Mouse (Mus musculus) lung, embryonic 14.5 days (tissue): ENCODE results near the gene Serpinb6c. TPM values are rescaled to one million over a fixed set of nuclear protein-coding genes. Genes with fewer than 3 reads are reported as not detected.

Experiments used
- ATAC-seq: fragments of 200-750 bp; cut with Nextera tagmentation; 2 replicates; pipeline ENCODE4 v1.8.0; 2017; ENCODE audit warnings: mild to moderate bottlenecking, moderate TSS enrichment, moderate library complexity; ENCODE audit not compliant: insufficient read depth
- DNase-seq: peaks from one replicate; pipeline ENCODE4 v3.0.0-alpha.2; 2015
- H3K27ac ChIP-seq: fragments of 300-500 bp; sonication (generic); 2 replicates; pipeline ENCODE4 v1.5.1; 2014; ENCODE audit warnings: low read depth, mild to moderate bottlenecking, moderate library complexity
- H3K27me3 ChIP-seq: fragments of 300-500 bp; sonication (generic); 2 replicates; pipeline ENCODE4 v1.6.1; 2014; ENCODE audit warnings: low read length, control low read depth; ENCODE audit not compliant: insufficient read depth
- H3K36me3 ChIP-seq: fragments of 300-500 bp; sonication (generic); 2 replicates; pipeline ENCODE4 v1.6.1; 2014; ENCODE audit warnings: control low read depth; ENCODE audit not compliant: insufficient read depth
- H3K4me1 ChIP-seq: fragments of 300-500 bp; sonication (generic); 2 replicates; pipeline ENCODE4 v1.6.1; 2014; ENCODE audit warnings: antibody characterized with exemption, control low read depth; ENCODE audit not compliant: insufficient read depth
- H3K4me2 ChIP-seq: fragments of 300-500 bp; sonication (generic); 2 replicates; pipeline ENCODE4 v1.6.1; 2014; ENCODE audit warnings: mild to moderate bottlenecking
- H3K4me3 ChIP-seq: fragments of 300-500 bp; sonication (generic); 2 replicates; pipeline ENCODE4 v1.5.1; 2014; ENCODE audit warnings: low read depth, low read length
- H3K9ac ChIP-seq: fragments of 300-500 bp; sonication (generic); 2 replicates; pipeline ENCODE4 v1.6.1; 2014
- H3K9me3 ChIP-seq: fragments of 300-500 bp; sonication (generic); 2 replicates; pipeline ENCODE4 v1.6.1; 2016; ENCODE audit warnings: low read depth, low read length, control low read depth
- CTCF ChIP-seq: IDR thresholded peaks from 2 replicates; pipeline ENCODE4 v1.5.1; 2016; ENCODE audit warnings: antibody characterized with exemption, low read depth
- WGBS: fragments of 180-500 bp; shearing (Covaris S2); extraction: QIAGEN DNeasy Blood & Tissue Kit; methylation state at CpG from one replicate; pipeline ENCODE4 v1.1.7; 2014; 5-methylcytosine and 5-hydroxymethylcytosine counted together
- polyA plus RNA-seq: library from polyadenylated mRNA; unstranded; fragments of >200 nt; fragmentation: Nextera tagmentation; extraction: Ambion mirVana; gene quantifications from 2 replicates; pipeline ENCODE4 v1.2.1, GENCODE M21; 2014

Gene Serpinb6c
- polyA plus RNA-seq, 1 experiment from 2014 or later = not detected

DNA sequence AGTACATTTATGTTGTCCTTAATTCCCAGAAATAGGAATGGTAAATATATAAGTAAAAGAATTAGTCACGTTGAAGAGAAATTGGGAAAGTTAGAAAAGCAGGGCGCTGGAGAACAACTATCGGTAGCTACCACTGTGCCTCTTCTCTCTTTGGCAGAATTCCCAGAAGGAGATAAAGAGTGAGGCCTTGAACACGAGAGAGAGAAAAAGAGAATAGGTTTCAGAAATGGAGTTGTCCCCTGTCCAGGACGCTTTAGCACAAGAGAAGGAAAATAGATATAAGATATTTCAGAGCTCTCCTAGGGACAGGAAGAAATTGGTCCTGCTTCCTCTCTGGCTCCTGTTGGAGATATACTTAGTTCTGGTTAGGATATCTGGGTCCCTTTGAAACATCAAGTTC, 31.6 kb upstream of the Serpinb6c start:
- no peak overlapping the region for H3K4me2 ChIP-seq
- H3K36me3 ChIP-seq = no peaks in the 10 kb centered on the region
- WGBS = 45% methylated on average over 5 of the region's 5 CpGs

GRCm38 (mm10) chr13:33935465-33936181, 30.1 kb upstream of the Serpinb6c start:
- Histone ChIP-seq H3K27ac (peak overlapping the region; percentile 65), H3K4me2 (peak overlapping the region; percentile 79), H3K27me3 (no peaks in the 10 kb centered on the region), H3K9me3 (no peaks in the 10 kb centered on the region), H3K4me1 (peaks cover 5% of the 10 kb centered on the region; the same call in 1 of the 2 replicates), H3K9ac (peak overlapping the region; percentile 79), H3K4me3 (peak overlapping the region; percentile 64), H3K36me3 (no peaks in the 10 kb centered on the region)
- 1% methylated on average over 44 of the region's 44 CpGs for WGBS
- no peak for TF ChIP-seq CTCF
- DNase-seq (peak; percentile 81), ATAC-seq (peak; percentile 93)

More for the DNA sequence above, 31.6 kb upstream of the Serpinb6c start:
- DNase-seq = peak; percentile 56
- H3K27ac ChIP-seq = no peak overlapping the region
- no peaks in the 10 kb centered on the region for H3K27me3 ChIP-seq
- peaks cover 5% of the 10 kb centered on the region; the same call in 1 of the 2 replicates for H3K4me1 ChIP-seq
- no peak for TF ChIP-seq CTCF
- no peak overlapping the region for H3K4me3 ChIP-seq
- no peak for ATAC-seq
- H3K9me3 ChIP-seq = no peaks in the 10 kb centered on the region
- no peak overlapping the region for H3K9ac ChIP-seq

DNA sequence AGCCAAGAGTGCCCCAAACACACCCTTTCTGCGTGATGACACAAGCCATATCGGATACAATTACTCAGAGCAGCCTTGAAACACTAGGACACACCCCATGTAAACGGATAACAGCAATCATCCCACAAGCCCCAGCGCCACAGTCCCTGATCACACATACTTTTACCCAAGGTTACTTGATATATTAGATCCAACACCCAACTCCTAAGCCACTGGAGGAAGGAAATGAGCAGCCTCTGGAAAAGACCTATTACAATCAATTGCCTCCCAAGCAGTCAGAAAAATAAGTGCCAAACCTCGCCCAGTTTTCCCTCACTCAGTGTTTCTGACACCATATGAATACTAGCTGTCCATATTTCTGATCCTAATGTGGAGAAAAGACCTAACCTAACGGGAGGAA, 29.2 kb upstream of the Serpinb6c start:
- no peak for DNase-seq
- H3K4me2 ChIP-seq = peak overlapping the region; percentile 79
- H3K27ac ChIP-seq = no peak overlapping the region
- H3K9ac ChIP-seq = peak overlapping the region; percentile 79; the same call in 1 of the 2 replicates
- no peak for TF ChIP-seq CTCF
- 72% methylated on average over 6 of the region's 6 CpGs for WGBS
- peak overlapping the region; percentile 64 for H3K4me3 ChIP-seq
- H3K9me3 ChIP-seq = no peaks in the 10 kb centered on the region
- H3K27me3 ChIP-seq = no peaks in the 10 kb centered on the region
- H3K4me1 ChIP-seq = peaks cover 5% of the 10 kb centered on the region; the same call in 1 of the 2 replicates
- ATAC-seq = no peak
- peaks cover 4% of the 10 kb centered on the region; the same call in 1 of the 2 replicates for H3K36me3 ChIP-seq

GRCm38 (mm10) chr13:33930912-33931311, 25.4 kb upstream of the Serpinb6c start:
- Histone ChIP-seq H3K36me3 (peaks cover 9% of the 10 kb centered on the region; the same call in 1 of the 2 replicates), H3K4me3 (no peak overlapping the region), H3K4me2 (no peak overlapping the region), H3K27me3 (no peaks in the 10 kb centered on the region), H3K27ac (no peak overlapping the region), H3K9me3 (no peaks in the 10 kb centered on the region), H3K9ac (no peak overlapping the region), H3K4me1 (0 out of 2 replicates have a peak, but pooled peaks cover under 1% of the 10 kb centered on the region)
- TF ChIP-seq CTCF = no peak
- ATAC-seq = no peak
- no peak for DNase-seq
- 77% methylated on average over 3 of the region's 3 CpGs for WGBS

- no peak for TF ChIP-seq CTCF
- ATAC-seq = no peak
- Histone ChIP-seq H3K4me2 (no peak overlapping the region), H3K4me3 (no peak overlapping the region), H3K9me3 (no peaks in the 10 kb centered on the region), H3K4me1 (no peaks in the 10 kb centered on the region), H3K36me3 (peaks cover 9% of the 10 kb centered on the region; the same call in 1 of the 2 replicates), H3K9ac (no peak overlapping the region), H3K27me3 (no peaks in the 10 kb centered on the region), H3K27ac (no peak overlapping the region)
- WGBS = 76% methylated on average over 2 of the region's 2 CpGs
- no peak for DNase-seq
Observed at GRCm38 (mm10) chr13:33930281-33930680, 24.8 kb upstream of the Serpinb6c start.

GRCm38 (mm10) chr13:33921699-33922098, 16.2 kb upstream of the Serpinb6c start:
- WGBS = 59% methylated on average over 5 of the region's 5 CpGs
- no peak overlapping the region for H3K9ac ChIP-seq
- DNase-seq (no peak), ATAC-seq (no peak)
- H3K27me3 ChIP-seq = no peaks in the 10 kb centered on the region
- no peaks in the 10 kb centered on the region for H3K9me3 ChIP-seq
- no peaks in the 10 kb centered on the region for H3K4me1 ChIP-seq
- no peak overlapping the region for H3K4me2 ChIP-seq
- TF ChIP-seq CTCF = no peak
- no peak overlapping the region for H3K27ac ChIP-seq
- no peak overlapping the region for H3K4me3 ChIP-seq
- peaks cover 26% of the 10 kb centered on the region for H3K36me3 ChIP-seq

GRCm38 (mm10) chr13:33921041-33921440, 15.5 kb upstream of the Serpinb6c start:
- WGBS = 92% methylated on average over 6 of the region's 6 CpGs
- H3K27me3 ChIP-seq = no peaks in the 10 kb centered on the region
- H3K4me1 ChIP-seq = no peaks in the 10 kb centered on the region
- no peak overlapping the region for H3K27ac ChIP-seq
- no peak overlapping the region for H3K4me2 ChIP-seq
- peaks cover 26% of the 10 kb centered on the region for H3K36me3 ChIP-seq
- no peak for TF ChIP-seq CTCF
- DNase-seq (no peak), ATAC-seq (no peak)
- no peak overlapping the region for H3K4me3 ChIP-seq
- no peak overlapping the region for H3K9ac ChIP-seq
- H3K9me3 ChIP-seq = no peaks in the 10 kb centered on the region
